Mouse (Mus musculus): ENCODE measurements around the gene Synpo2. TPM values are rescaled to one million over a fixed set of nuclear protein-coding genes. Genes with fewer than 3 reads are reported as not detected.
A peak's percentile ranks its signal among the peaks of the same experiment; 100 is the strongest.

Gene Synpo2
- total RNA-seq (2018; cell fraction: chromatin; rRNA removed) = 10 to 100 TPM in 2 of 26 experiments, 1 to 10 TPM in 12, under 1 TPM in 6, not detected in 6; 0.09 to 23.0 (median 1.8) TPM
- total RNA-seq (2018; cell fraction: cytosol; rRNA removed) = 1 to 10 TPM in 9 of 26 experiments, under 1 TPM in 17; 0.03 to 9.6 (median 0.66) TPM
- 1 to 10 TPM in 16 of 26 experiments, under 1 TPM in 8, not detected in 2; 0.11 to 9.8 (median 1.6) TPM for total RNA-seq (2018; cell fraction: nucleus; rRNA removed)
- polyA plus RNA-seq (2018) = 0.02 to 0.23 TPM in 2 of 3 replicates, not detected in the other

DNA sequence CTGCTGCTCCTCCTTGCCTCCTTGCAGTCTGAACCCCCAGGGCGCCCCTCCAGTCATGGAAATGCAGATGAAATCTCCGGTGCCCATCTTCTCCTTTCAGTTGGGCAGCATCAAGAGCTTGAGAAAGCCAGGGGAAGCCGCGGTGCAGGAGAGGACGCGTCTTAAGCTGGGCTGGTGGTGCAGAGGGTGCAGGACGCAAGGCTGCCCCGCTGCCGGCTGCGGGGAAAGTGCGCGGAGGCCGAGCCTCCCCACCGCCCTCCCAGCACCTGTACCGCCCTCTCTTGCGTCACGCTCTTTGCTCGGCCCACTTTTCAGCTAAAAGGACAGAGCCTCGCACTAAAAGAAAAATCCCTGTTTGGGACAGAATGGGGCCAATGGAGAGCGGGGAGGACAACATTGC is at the start of gene Synpo2:
Gene Synpo2, minus strand, starts transcription at position 229 of the 400 bp plus-strand sequence.
- H3K36me3 ChIP-seq (ENCODE audit: inconsistent target) = no peaks in the 10 kb centered on the region
- H3K4me3 ChIP-seq (ENCODE audit: inconsistent target) = no peak within 1 kb of the TSS
- no peaks in the 10 kb centered on the region for H3K79me2 ChIP-seq (ENCODE audit: inconsistent target)
- WGBS (ENCODE audit: missing documents) = 13% methylated on average over 12 of the region's 20 CpGs
- H3K27ac ChIP-seq = no peak within 1 kb of the TSS

DNA sequence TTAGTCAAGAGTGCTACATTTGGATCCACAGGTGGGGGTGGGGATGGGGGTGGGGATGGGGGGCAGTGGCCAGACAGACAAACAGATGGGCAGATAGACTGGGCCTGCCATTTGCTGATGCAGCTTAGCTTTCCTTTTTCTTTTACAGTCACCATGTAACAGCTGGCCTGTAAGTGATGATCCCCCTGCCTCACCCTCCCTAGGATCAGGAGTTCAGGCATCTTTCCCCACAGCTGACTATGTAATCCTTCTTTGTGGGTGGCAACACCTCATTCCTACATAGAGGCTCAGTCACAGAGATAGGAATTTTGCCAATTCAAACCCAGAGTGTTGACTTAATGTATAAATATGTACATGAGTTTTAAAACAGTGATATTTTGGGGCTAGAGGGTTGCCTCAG is 49.7 kb upstream of the Synpo2 start:
- H3K4me3 ChIP-seq (ENCODE audit: inconsistent target) = no peak overlapping the region

DNA sequence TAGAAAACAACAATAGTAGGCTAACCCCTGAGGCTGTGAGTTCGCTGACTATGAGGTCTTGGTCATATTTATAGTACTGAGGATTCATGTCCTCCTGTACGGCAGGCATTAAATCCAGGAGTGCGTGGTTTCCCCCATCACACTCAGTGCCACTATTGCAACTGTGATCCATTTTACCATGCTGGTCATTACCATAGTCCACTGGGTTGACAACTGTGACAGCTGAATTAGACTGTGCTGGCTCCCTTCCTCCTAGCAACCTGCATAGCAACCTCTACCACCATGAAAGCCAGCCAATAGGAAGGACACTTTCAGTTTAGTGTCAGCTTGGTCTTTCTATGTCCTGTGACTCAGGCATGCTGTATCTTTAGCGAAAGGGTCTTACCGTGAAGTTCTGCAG is 48.3 kb upstream of the Synpo2 start:
- Histone ChIP-seq H3K4me3 (ENCODE audit: inconsistent target) (no peak overlapping the region), H3K27ac (no peak overlapping the region), H3K79me2 (ENCODE audit: inconsistent target) (no peaks in the 10 kb centered on the region; the same call in 1 of the 2 replicates), H3K36me3 (ENCODE audit: inconsistent target) (peaks cover 29% of the 10 kb centered on the region)
- 96% methylated on average over 5 of the region's 5 CpGs for WGBS (ENCODE audit: missing documents)

More for the DNA sequence above, 49.7 kb upstream of the Synpo2 start:
- peaks cover 24% of the 10 kb centered on the region for H3K36me3 ChIP-seq (ENCODE audit: inconsistent target)
- no peaks in the 10 kb centered on the region; the same call in 1 of the 2 replicates for H3K79me2 ChIP-seq (ENCODE audit: inconsistent target)
- no peak overlapping the region for H3K27ac ChIP-seq

DNA sequence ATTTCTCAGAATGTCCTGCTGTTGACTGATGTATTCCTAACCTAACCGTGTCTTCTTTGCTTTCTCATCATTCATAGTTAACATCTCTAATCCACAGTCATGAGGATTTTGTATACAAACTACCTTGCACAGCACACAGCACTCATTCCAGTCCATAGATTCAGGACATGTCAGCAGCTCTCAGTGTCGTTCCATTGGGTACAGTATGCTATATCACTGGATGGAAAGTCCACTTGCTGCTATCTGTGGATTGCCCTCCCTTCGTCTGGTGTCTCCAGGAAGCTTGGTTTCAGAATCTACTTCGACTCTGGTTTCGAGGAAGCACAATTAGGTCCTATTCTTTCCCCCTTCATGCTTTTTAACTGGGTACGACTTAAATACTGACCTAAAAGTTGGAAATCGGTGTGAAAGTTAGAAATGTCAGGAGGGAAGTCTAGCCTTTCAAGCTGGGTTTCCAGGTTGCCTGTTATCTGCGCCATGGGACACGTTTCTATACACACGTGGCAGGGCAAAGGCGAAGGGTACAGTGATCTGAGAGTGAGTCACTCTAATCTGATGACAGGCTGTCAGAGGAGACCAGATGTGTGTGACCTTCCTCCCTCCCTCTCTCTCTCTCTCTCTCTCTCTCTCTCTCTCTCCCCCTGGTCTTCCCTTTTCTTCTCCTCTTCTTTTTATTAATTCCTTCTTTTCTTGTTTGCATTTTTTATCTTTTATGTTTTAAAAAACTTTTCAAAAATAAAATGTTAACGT is 47.1 kb upstream of the Synpo2 start:
- no peak overlapping the region for H3K4me3 ChIP-seq (ENCODE audit: inconsistent target)
- H3K79me2 ChIP-seq (ENCODE audit: inconsistent target) = no peaks in the 10 kb centered on the region; the same call in 1 of the 2 replicates
- WGBS (ENCODE audit: missing documents) = 96% methylated on average over 12 of the region's 12 CpGs
- peaks cover 29% of the 10 kb centered on the region for H3K36me3 ChIP-seq (ENCODE audit: inconsistent target)
- no peak overlapping the region for H3K27ac ChIP-seq

DNA sequence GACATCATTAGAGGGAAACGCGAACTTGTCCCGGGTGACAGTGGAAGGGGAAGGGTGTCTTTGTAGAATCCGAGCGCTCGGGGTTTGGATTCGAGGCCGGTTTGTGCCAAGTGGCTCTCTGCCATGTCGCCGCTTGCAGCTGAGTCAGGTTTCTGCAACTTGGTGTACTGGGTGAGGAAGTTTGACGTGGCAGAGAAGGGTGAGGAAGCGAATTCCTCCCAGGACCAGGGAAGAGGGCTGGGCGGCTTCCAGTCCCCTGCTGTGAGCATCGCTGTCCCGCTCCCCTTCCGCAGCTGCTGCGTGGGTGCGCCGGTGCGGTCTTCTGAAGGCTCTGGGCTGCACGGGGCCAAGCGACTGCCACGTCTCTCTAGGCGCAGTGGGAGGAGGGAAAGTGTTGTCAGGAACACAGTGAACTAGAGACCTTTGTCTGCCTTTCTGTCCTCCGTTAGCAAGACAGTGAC is 31.8 kb upstream of the Synpo2 start:
- H3K27ac ChIP-seq = peak overlapping the region; percentile 74
- 6% methylated on average over 25 of the region's 25 CpGs for WGBS (ENCODE audit: missing documents)
- H3K79me2 ChIP-seq (ENCODE audit: inconsistent target) = peaks cover 47% of the 10 kb centered on the region
- H3K4me3 ChIP-seq (ENCODE audit: inconsistent target) = peak overlapping the region; percentile 73
- H3K36me3 ChIP-seq (ENCODE audit: inconsistent target) = peaks cover 22% of the 10 kb centered on the region

DNA sequence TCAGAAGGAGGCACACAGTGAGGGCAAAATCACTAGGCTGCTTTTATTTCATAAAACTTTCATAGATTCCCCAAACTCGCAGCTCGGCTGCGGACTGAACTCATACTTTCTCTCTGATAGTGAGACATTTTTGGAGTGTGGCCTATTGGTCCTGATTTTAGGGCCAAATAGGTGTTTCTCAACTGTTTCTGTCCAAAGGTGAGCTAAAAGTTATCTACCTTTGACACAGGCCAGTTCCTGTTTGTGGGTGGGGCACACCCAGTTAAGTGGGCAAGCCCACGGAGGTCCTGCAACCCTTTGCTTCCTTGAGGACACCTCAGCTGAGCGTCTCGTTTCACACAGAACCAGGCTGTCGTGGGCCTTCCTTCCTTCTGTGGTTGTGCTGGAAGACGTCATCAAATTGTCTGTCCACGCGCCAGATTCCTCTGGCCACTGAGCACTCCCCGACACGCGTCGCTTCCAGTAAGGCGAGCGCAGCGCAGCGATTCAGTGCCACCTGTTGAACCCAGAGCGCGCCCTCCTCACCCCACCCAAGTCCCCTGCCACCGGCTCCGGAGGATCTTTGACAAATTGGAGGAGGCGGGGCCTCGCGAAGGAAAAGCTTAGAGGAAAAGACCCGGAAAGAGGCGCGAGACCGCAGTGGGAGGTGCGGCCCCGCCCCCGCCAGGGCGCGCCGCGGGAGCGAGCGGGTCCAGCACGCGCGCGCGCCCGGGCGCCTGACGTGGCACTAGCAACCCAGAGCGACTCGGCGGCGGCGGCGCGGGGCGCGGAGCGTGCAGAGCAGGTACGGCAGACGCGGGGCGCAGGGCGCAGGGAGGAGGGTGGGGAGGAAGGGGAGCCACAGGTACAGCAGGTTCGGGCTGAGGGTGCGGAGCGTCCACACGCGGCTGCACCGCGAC is 31.1 kb upstream of the Synpo2 start, which contains the start of gene Sec24d:
Gene Sec24d, plus strand, starts transcription at position 703 of the 899 bp plus-strand sequence.
- Histone ChIP-seq H3K79me2 (ENCODE audit: inconsistent target) (peaks cover 39% of the 10 kb centered on the region), H3K4me3 (ENCODE audit: inconsistent target) (peak within 1 kb of the TSS; percentile 73), H3K27ac (peak within 1 kb of the TSS; percentile 74), H3K36me3 (ENCODE audit: inconsistent target) (peaks cover 17% of the 10 kb centered on the region)
- WGBS (ENCODE audit: missing documents) = 3% methylated on average over 67 of the region's 68 CpGs

DNA sequence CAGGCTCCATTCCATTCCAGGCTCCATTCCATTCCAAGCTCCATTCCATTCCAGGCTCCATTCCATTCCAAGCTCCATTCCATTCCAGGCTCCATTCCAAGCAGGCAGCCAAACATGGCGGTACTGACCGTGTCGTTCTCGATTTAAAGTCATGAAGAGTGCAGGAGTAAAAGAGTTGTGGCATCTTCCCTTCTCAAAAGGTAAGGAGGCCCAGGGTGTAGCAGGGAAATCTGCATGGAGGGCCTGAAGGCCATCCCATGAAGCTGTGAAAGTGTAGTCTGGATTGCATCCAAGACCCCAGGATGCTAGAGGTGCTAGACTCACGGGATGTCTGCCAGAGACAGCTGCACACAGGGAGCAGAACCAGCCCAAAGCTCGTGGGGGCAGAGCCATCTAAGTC is 28.8 kb upstream of the Synpo2 start:
- Histone ChIP-seq H3K27ac (no peak overlapping the region), H3K36me3 (ENCODE audit: inconsistent target) (no peaks in the 10 kb centered on the region; the same call in 1 of the 2 replicates), H3K4me3 (ENCODE audit: inconsistent target) (no peak overlapping the region), H3K79me2 (ENCODE audit: inconsistent target) (peaks cover 16% of the 10 kb centered on the region)
- 92% methylated on average over 6 of the region's 6 CpGs for WGBS (ENCODE audit: missing documents)

DNA sequence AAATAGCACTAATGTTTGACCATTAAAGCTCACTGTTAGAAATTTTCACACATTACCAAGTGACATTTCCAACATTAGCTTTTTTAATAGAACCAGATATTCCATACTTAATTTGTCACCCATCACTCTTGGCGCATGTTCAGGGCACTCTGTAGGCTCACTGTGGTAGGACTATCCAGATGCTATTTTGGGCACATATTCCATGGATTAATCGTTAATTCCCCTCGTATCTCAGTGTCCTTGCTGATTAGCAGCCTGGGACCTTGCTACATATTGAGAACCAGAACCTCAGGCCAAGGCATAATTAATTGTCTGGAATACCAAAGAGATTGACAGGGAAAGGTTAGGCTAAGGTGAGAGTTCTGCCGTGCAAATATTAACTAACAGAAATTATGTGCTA is 22.8 kb upstream of the Synpo2 start:
- WGBS (ENCODE audit: missing documents) = 91% methylated on average over 3 of the region's 4 CpGs
- no peaks in the 10 kb centered on the region for H3K79me2 ChIP-seq (ENCODE audit: inconsistent target)
- no peak overlapping the region for H3K27ac ChIP-seq
- no peaks in the 10 kb centered on the region for H3K36me3 ChIP-seq (ENCODE audit: inconsistent target)
- H3K4me3 ChIP-seq (ENCODE audit: inconsistent target) = no peak overlapping the region

DNA sequence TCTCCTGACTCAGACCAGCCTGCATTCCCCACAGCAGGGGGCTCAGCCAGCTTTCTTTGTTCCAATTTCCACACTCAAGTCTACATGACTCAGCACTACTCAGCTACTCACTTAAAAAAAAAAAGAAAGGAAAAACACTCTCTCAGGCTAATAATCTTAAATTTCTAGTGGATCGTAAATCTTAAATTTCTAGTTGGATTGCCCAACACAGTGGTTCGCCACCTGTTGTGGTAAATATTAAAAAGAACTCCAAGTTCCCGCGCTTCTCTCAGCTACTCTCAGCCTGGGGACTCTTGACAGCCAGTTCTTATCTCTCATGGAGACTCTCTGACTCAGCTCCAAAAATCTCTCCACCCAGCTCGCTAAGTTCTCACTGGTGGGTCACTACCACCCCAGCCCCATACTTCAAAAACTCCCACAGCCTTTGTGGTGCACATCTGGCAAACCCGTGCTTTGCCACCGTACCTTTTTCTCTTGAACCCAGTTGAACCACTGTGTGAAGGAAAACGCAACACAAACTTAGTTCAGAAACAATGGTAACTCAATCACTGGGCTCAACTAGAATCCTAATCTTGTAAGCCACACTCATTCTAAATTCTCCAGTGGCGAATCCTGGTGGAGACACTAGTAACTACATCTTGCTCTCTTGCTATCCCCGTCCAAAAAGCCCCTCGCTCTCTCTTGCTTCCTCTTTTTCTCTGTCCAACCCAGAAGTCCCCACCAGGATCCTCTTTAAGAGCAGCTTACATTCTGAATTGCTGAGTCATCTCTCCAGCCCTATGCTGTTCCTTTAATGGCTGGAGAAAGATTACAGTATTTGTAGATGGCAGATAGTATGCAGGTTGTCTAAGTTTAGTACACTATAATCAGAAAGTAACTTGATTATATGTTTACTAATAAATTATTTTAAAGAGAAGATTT is 20.5 kb upstream of the Synpo2 start:
- H3K27ac ChIP-seq = no peak overlapping the region
- 29% methylated on average over 11 of the region's 11 CpGs for WGBS (ENCODE audit: missing documents)

DNA sequence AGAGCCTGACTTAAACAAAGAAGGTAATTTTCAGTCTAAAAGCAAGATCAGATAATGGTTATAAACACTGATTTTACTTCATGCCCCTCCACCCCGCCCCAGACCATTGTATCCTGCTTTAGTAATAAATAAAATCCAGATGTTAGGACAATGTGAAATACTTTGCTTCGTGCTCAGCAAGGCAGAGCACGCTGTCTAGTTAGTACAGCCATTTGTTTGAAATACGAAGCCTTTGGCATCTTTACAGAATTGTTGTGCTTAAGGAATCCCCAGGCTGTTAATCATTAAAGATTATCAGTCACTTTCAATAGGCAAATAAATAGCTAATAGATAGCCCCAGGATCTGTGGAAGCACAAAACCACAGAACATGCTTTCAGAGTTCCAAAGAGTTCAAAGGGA is 9.7 kb upstream of the Synpo2 start:
- Histone ChIP-seq H3K36me3 (ENCODE audit: inconsistent target) (no peaks in the 10 kb centered on the region), H3K27ac (no peak overlapping the region), H3K4me3 (ENCODE audit: inconsistent target) (no peak overlapping the region), H3K79me2 (ENCODE audit: inconsistent target) (no peaks in the 10 kb centered on the region)
- WGBS (ENCODE audit: missing documents) = 91% methylated on average over 4 of the region's 4 CpGs

More for the DNA sequence above, 20.5 kb upstream of the Synpo2 start:
- Histone ChIP-seq H3K4me3 (ENCODE audit: inconsistent target) (no peak overlapping the region), H3K36me3 (ENCODE audit: inconsistent target) (no peaks in the 10 kb centered on the region), H3K79me2 (ENCODE audit: inconsistent target) (no peaks in the 10 kb centered on the region)

DNA sequence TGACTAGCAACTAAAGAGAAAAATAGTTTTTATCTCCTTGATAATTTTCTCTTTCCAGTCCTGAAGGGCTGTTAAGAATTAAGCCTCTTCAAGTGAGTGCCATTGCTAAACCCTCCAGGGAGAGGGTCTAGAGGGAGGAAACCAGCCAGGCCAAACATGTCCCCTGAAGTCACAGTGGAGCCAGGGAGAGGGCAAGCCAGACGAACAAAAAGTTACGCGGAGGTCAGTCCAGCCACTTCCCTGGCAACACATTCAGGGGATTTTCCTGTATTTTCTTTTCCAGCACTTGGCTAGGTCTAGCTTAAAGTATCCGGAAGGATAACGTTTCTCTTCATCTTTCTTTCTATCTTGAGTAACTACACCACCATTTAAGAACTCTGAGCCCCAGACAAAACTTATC is 8.4 kb upstream of the Synpo2 start:
- Histone ChIP-seq H3K4me3 (ENCODE audit: inconsistent target) (no peak overlapping the region), H3K27ac (no peak overlapping the region), H3K79me2 (ENCODE audit: inconsistent target) (no peaks in the 10 kb centered on the region), H3K36me3 (ENCODE audit: inconsistent target) (no peaks in the 10 kb centered on the region)
- 86% methylated on average over 5 of the region's 5 CpGs for WGBS (ENCODE audit: missing documents)

DNA sequence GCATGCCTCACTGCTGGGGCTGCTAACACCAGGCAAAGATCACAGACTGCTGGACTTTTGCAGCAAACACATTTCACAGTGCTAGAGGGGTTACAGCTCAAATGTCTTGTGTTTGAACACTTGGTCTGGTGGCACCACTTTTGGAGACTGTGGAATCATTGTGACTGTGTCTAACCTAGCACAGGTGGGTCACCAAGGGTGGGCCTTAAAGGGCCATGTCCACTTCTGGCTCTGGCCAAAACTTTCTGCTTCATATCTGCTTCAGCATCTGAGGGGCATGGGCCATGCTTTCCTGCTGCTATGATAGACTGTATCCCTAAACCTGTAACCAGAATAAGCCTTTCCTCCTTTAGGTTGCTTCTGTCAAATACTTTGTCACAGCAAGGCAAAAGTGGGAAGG is 1.5 kb upstream of the Synpo2 start:
- Histone ChIP-seq H3K27ac (no peak overlapping the region), H3K79me2 (ENCODE audit: inconsistent target) (no peaks in the 10 kb centered on the region), H3K36me3 (ENCODE audit: inconsistent target) (no peaks in the 10 kb centered on the region), H3K4me3 (ENCODE audit: inconsistent target) (no peak overlapping the region)

DNA sequence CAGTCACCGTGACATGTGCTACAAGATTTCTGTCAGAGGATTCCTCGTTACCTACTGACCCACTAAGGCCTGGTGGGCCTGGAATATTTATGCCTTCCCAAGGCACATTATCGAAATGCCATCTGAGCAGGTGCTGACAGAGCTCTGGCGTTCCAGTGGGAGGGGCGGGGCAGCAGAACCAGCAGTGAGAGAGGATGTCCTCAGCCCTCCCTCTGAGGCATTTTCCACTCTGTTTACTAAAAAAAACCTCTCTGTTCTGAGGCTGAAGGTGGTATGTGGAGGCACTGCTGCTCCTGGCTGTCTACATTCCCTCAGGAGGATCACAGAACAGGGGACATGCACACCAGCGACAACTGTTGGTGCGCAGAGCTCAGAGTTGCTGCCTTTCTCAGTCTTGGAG is 1.1 kb upstream of the Synpo2 start:
- Histone ChIP-seq H3K79me2 (ENCODE audit: inconsistent target) (no peaks in the 10 kb centered on the region), H3K27ac (no peak overlapping the region), H3K4me3 (ENCODE audit: inconsistent target) (no peak overlapping the region), H3K36me3 (ENCODE audit: inconsistent target) (no peaks in the 10 kb centered on the region)
- WGBS (ENCODE audit: missing documents) = 96% methylated on average over 7 of the region's 7 CpGs

DNA sequence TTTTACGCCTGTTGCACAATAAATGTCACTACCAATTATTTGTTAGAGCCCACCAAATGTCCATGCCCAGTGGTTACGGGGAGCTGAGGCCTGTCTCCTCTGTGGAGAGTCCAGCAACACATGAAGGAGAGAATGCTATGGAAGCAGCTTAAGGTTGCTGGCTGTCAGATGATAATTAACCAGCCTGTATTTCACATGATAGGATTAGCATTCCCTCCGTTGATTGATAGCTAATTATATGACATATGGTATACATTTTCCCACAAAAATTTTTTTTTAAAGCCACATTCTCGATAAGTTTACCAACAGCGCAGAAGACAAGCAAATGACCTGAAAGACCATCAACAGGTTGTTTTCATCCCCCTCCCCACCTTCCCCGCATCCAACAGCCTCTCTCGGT is 454 bp downstream of the Synpo2 start:
- WGBS (ENCODE audit: missing documents) = 67% methylated on average over 6 of the region's 7 CpGs
- Histone ChIP-seq H3K36me3 (ENCODE audit: inconsistent target) (no peaks in the 10 kb centered on the region), H3K79me2 (ENCODE audit: inconsistent target) (no peaks in the 10 kb centered on the region), H3K4me3 (ENCODE audit: inconsistent target) (no peak overlapping the region), H3K27ac (no peak overlapping the region)

All from macrophage (primary cell).